Mouse (Mus musculus) ES-Bruce4 (cell line): ENCODE data around the gene Rtl8a.

ENCODE experiments used
- CTCF ChIP-seq: IDR thresholded peaks from one replicate; pipeline ENCODE4 v1.8.1; 2011; ENCODE audit warnings: low read depth, low read length
- EP300 ChIP-seq: IDR thresholded peaks from 2 replicates; pipeline ENCODE4 v1.6.1; 2011; ENCODE audit warnings: low read depth, low read length; ENCODE audit not compliant: insufficient read depth
- POLR2A ChIP-seq: IDR thresholded peaks from one replicate; pipeline ENCODE4 v1.8.1; 2011; ENCODE audit warnings: low read length; ENCODE audit not compliant: insufficient read depth

DNA sequence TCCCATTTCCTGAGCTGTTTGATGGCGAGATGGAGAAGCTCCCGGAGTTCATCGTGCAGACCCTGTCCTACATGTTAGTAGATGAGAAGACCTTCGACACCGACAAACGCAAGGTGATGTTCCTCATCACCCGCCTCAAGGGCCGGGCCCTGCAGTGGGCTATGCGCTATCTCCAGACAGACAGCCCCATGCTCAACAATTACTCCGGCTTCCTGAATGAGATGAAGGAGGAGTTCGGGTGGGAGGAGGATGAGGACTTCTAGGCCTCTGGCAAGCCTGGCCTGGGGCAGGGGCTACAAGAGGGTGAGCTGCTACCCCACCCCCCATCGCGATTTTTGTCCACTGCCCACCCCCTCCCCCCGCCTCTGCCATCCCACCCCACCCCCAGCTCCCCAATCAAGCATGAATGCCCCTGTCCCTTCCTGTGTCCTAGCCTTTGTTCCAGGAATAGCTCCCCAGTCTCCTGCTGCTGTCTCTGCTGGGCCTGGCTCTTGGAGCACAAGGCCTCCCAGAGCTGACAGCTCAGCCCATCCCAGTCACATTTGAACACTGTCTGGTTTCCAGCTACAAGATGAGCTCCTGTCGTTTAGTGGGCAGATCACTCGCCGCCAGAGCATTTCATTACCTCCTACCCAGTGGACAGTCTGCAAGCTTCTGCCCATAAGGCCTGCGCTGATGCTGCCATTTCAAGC lies 35.2 kb downstream of the Rtl8a start:
- TF ChIP-seq POLR2A: no peak
- no peak for TF ChIP-seq EP300
- no peak for TF ChIP-seq CTCF
